Mouse (Mus musculus): ENCODE measurements around the gene Zfp341.
A peak's percentile ranks its signal among the peaks of the same experiment; 100 is the strongest.

Gene Zfp341

GRCm38 (mm10) chr2:154613118-154614115 is at the start of gene Zfp341, which contains the start of gene 4930519P11Rik:
Zfp341 (plus strand) TSS chr2:154613297.
4930519P11Rik (minus strand) TSS chr2:154613437.
- DNase-seq (ENCODE audit: low spot score), result peak; percentile 89

- no peak for DNase-seq (ENCODE audit: low spot score)
Observed at GRCm38 (mm10) chr2:154563612-154564170, 49.4 kb upstream of the Zfp341 start.

GRCm38 (mm10) chr2:154565562-154565961 is 47.5 kb upstream of the Zfp341 start:
- no peak for DNase-seq (ENCODE audit: low spot score)

- no peak for DNase-seq (ENCODE audit: low spot score)
Observed at GRCm38 (mm10) chr2:154566641-154567040, 46.5 kb upstream of the Zfp341 start.

GRCm38 (mm10) chr2:154567766-154568165 is 45.3 kb upstream of the Zfp341 start:
- DNase-seq (ENCODE audit: low spot score), result no peak

GRCm38 (mm10) chr2:154568329-154569070 is 44.6 kb upstream of the Zfp341 start:
- DNase-seq (ENCODE audit: low spot score), result no peak

GRCm38 (mm10) chr2:154569071-154569748 is 43.9 kb upstream of the Zfp341 start:
- DNase-seq (ENCODE audit: low spot score), result no peak

- DNase-seq (ENCODE audit: low spot score), result peak; percentile 87
Observed at GRCm38 (mm10) chr2:154569836-154570286, 43.2 kb upstream of the Zfp341 start, which contains the start of gene E2f1. E2f1 (minus strand) TSS chr2:154569892.

- no peak for DNase-seq (ENCODE audit: low spot score)
Observed at GRCm38 (mm10) chr2:154570666-154571065, 42.4 kb upstream of the Zfp341 start.

- DNase-seq (ENCODE audit: low spot score), result no peak
Observed at GRCm38 (mm10) chr2:154571266-154571665, 41.8 kb upstream of the Zfp341 start.

- no peak for DNase-seq (ENCODE audit: low spot score)
Observed at GRCm38 (mm10) chr2:154571976-154572375, 41.1 kb upstream of the Zfp341 start.

GRCm38 (mm10) chr2:154572996-154573395 is 40.1 kb upstream of the Zfp341 start:
- no peak for DNase-seq (ENCODE audit: low spot score)

- no peak for DNase-seq (ENCODE audit: low spot score)
Observed at GRCm38 (mm10) chr2:154574271-154574670, 38.8 kb upstream of the Zfp341 start.

GRCm38 (mm10) chr2:154576876-154577743 is 36.0 kb upstream of the Zfp341 start:
- no peak for DNase-seq (ENCODE audit: low spot score)

- no peak for DNase-seq (ENCODE audit: low spot score)
Observed at GRCm38 (mm10) chr2:154577744-154578067, 35.4 kb upstream of the Zfp341 start.

- no peak for DNase-seq (ENCODE audit: low spot score)
Observed at GRCm38 (mm10) chr2:154580586-154580985, 32.5 kb upstream of the Zfp341 start.

GRCm38 (mm10) chr2:154581421-154581820 is 31.7 kb upstream of the Zfp341 start:
- DNase-seq (ENCODE audit: low spot score), result no peak

- DNase-seq (ENCODE audit: low spot score), result no peak
Observed at GRCm38 (mm10) chr2:154583906-154584872, 28.9 kb upstream of the Zfp341 start.

GRCm38 (mm10) chr2:154584931-154585601 is 28.0 kb upstream of the Zfp341 start:
- no peak for DNase-seq (ENCODE audit: low spot score)
